Comparison of ENCODE assay signal across 18 mouse cellular contexts in the genomic region with DNA sequence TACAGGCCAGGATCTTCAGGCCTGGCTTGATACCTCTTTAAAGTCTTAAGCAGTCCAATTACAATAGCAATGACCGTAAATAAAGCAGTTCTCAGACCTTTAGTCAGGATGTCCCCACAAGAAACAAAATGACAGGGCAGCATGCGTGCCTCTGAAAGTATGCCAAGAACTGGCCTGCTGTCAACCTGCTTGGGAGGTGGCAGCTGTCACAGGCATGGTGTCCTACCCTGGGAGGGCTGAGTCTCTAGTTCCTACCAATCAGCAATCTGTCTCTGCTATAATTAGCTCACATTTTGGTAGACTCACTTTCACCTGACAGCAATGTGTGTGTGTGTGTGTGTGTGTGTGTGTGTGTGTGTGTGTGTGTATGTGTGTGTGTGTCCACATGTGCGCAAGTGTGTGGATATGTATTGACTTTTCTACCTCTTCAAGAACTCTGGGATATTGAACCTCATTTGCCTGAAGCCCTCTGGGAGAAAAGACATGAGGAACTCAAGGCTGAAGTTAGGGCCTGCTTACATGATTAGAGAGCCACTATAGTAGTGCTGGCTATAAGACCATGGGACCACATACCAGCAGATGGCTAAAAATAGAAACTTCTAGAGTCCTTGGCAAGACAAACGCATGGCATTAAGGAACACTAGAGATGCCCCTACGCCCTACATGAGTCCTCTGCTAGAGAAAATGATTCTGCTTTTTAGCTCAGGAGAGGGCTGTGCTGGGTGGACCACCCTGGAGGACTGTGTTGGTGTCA. TPM values are rescaled to one million over a fixed set of nuclear protein-coding genes. Genes with fewer than 3 reads are reported as not detected.
DNase-seq lines count a peak whose midpoint lies in the region; ATAC-seq and TF ChIP-seq lines count a peak whose summit lies in the region.
"Had no signal": no experiment of that assay in that cellular context is flagged by ENCODE, and none has a peak within 500 bp of the region (broad histone marks: within the 10 kb centered on the region; RNA-seq: fewer than 3 reads in every experiment).

No protein-coding gene starts in this region.

- no peak for TF ChIP-seq POLR2A in liver, adult 2 months (IDR thresholded peaks at IDR 0.05; ENCODE audit: extremely low read depth, insufficient read depth, low read length)
- TF ChIP-seq POLR2A in cerebellum, adult 2 months (IDR thresholded peaks at IDR 0.05; ENCODE audit: borderline replicate concordance, insufficient read depth, low read length) = no peak

- H3K27ac ChIP-seq in liver, adult 2 months (replicated peaks; ENCODE audit: insufficient read depth, low read depth, low read length) = no peak overlapping the region
- no peak overlapping the region for H3K27ac ChIP-seq in liver, embryonic 11.5 days (ENCODE audit: low read depth, low read length)
- peak overlapping the region; percentile 62 for H3K27ac ChIP-seq in cerebellum, adult 2 months (ENCODE audit: insufficient read depth, low read length)
- H3K27ac ChIP-seq in lung, postnatal 0 days (ENCODE audit: low read length) = no peak overlapping the region
- H3K27ac ChIP-seq: kidney, postnatal 0 days had no signal

- no peak overlapping the region for H3K9ac ChIP-seq in liver, adult 2 months (ENCODE audit: low read depth, low read length)
- H3K9ac ChIP-seq in liver, embryonic 11.5 days (ENCODE audit: low read depth, low read length) = no peak overlapping the region
- H3K9ac ChIP-seq in lung, postnatal 0 days (replicated peaks; ENCODE audit: low read depth) = no peak overlapping the region
- H3K9ac ChIP-seq: embryonic facial prominence, embryonic 13.5 days; hindbrain, embryonic 13.5 days; limb, embryonic 13.5 days had no signal

- intact Hi-C loops in gastrocnemius, postnatal 14 days (cut with DNase I; ENCODE audit: low total_unique reads) = no loop called here
- intact Hi-C loops in heart, postnatal 14 days (cut with DNase I) = no loop called here

- 64% methylated on average over 5 of the region's 5 CpGs for WGBS in liver, adult 2 months
- 90% methylated on average over 5 of the region's 5 CpGs for WGBS in liver, embryonic 11.5 days
- 30% methylated on average over 5 of the region's 5 CpGs for WGBS in cerebellum, adult 2 months
- 59% methylated on average over 5 of the region's 5 CpGs for WGBS in lung, postnatal 0 days

- TF ChIP-seq CTCF in liver, adult 2 months (IDR thresholded peaks at IDR 0.05; ENCODE audit: low read depth, low read length) = no peak
- TF ChIP-seq CTCF in cerebellum, adult 2 months (IDR thresholded peaks at IDR 0.05; ENCODE audit: borderline replicate concordance, insufficient read depth, low read depth, low read length) = no peak
- no peak for TF ChIP-seq CTCF in lung, postnatal 0 days (IDR thresholded peaks at IDR 0.05)

- H3K9me3 ChIP-seq in liver, embryonic 11.5 days (ENCODE audit: control insufficient read depth, low read length) = no peaks in the 10 kb centered on the region
- H3K9me3 ChIP-seq in lung, postnatal 0 days (ENCODE audit: low read length) = no peaks in the 10 kb centered on the region
- H3K9me3 ChIP-seq: embryonic facial prominence, embryonic 13.5 days; hindbrain, embryonic 13.5 days; limb, embryonic 13.5 days had no signal

- TF ChIP-seq EP300 in lung, postnatal 0 days (IDR thresholded peaks at IDR 0.05) = no peak

- no peak overlapping the region for H3K4me3 ChIP-seq in liver, adult 2 months (ENCODE audit: insufficient read depth, low read depth, low read length)
- no peak overlapping the region for H3K4me3 ChIP-seq in liver, embryonic 11.5 days (ENCODE audit: low read depth, low read length)
- no peak overlapping the region for H3K4me3 ChIP-seq in cerebellum, adult 2 months (replicated peaks; ENCODE audit: insufficient read depth, low read depth, low read length)
- H3K4me3 ChIP-seq in lung, postnatal 0 days (ENCODE audit: low read depth, low read length) = no peak overlapping the region
- H3K4me3 ChIP-seq: embryonic facial prominence, embryonic 13.5 days; hindbrain, embryonic 13.5 days; limb, embryonic 13.5 days had no signal

- no peaks in the 10 kb centered on the region for H3K79me2 ChIP-seq in liver, adult 2 months (ENCODE audit: control insufficient read depth, insufficient read depth, low read length)

- peaks cover 4% of the 10 kb centered on the region for H3K4me1 ChIP-seq in liver, adult 2 months (ENCODE audit: control insufficient read depth, insufficient read depth, low read length)
- H3K4me1 ChIP-seq in liver, embryonic 11.5 days (replicated peaks; ENCODE audit: control insufficient read depth, insufficient read depth, low read length) = peaks cover 20% of the 10 kb centered on the region
- peaks cover 36% of the 10 kb centered on the region for H3K4me1 ChIP-seq in cerebellum, adult 2 months (ENCODE audit: control insufficient read depth, insufficient read depth, low read length)
- no peaks in the 10 kb centered on the region for H3K4me1 ChIP-seq in lung, postnatal 0 days (ENCODE audit: insufficient read depth, low read depth, low read length)

- no peak overlapping the region for H3K4me2 ChIP-seq in liver, embryonic 11.5 days
- H3K4me2 ChIP-seq in lung, postnatal 0 days (replicated peaks; ENCODE audit: low read depth, low read length) = no peak overlapping the region
- H3K4me2 ChIP-seq: hindbrain, embryonic 13.5 days had no signal

- ATAC-seq in liver, embryonic 11.5 days (replicated peaks; ENCODE audit: low FRiP score) = no peak
- no peak for ATAC-seq in frontal cortex, adult (ENCODE audit: low TSS enrichment)
- ATAC-seq in lung, postnatal 0 days = no peak
- ATAC-seq: CD4-positive, CD25-positive, alpha-beta regulatory T cell, adult 4 months; forebrain, embryonic 14.5 days had no signal

- H3K27me3 ChIP-seq in liver, adult 2 months (ENCODE audit: control insufficient read depth, insufficient read depth, low read length) = no peaks in the 10 kb centered on the region
- no peaks in the 10 kb centered on the region for H3K27me3 ChIP-seq in liver, embryonic 11.5 days (replicated peaks; ENCODE audit: control insufficient read depth, insufficient read depth, low read length)
- no peaks in the 10 kb centered on the region for H3K27me3 ChIP-seq in cerebellum, adult 2 months (ENCODE audit: control insufficient read depth, insufficient read depth, low read length)
- H3K27me3 ChIP-seq in lung, postnatal 0 days (replicated peaks; ENCODE audit: insufficient read depth, low read length) = no peaks in the 10 kb centered on the region
- H3K27me3 ChIP-seq: embryonic facial prominence, embryonic 13.5 days; hindbrain, embryonic 13.5 days; limb, embryonic 13.5 days had no signal

- DNase-seq in liver, adult 2 months (ENCODE audit: extremely low read depth, low read depth, low spot score) = peak; percentile 51
- no peak for DNase-seq in liver, embryonic 11.5 days (ENCODE audit: low spot score)
- DNase-seq in cerebellum, adult 2 months = peak; percentile 84 to 90
- peak; percentile 74 for DNase-seq in gastrocnemius, postnatal 14 days
- peak; percentile 45 to 70 for DNase-seq in heart, postnatal 14 days
- DNase-seq in lung, postnatal 0 days (ENCODE audit: low spot score) = no peak
- no peak for DNase-seq in yolk sac, embryonic 10.5 days (ENCODE audit: low spot score)
- DNase-seq: lung, postnatal 36 days; spleen, adult 18-20 months had no signal

- no peaks in the 10 kb centered on the region for H3K36me3 ChIP-seq in liver, adult 2 months (ENCODE audit: control insufficient read depth, insufficient read depth, low read length)
- no peaks in the 10 kb centered on the region for H3K36me3 ChIP-seq in liver, embryonic 11.5 days (ENCODE audit: control insufficient read depth, insufficient read depth, low read length)
- no peaks in the 10 kb centered on the region for H3K36me3 ChIP-seq in lung, postnatal 0 days (ENCODE audit: insufficient read depth, low read length)
- H3K36me3 ChIP-seq: embryonic facial prominence, embryonic 13.5 days; hindbrain, embryonic 13.5 days; limb, embryonic 13.5 days had no signal

RNA-seq across cellular contexts. Expression of a gene that starts 16.4 kb away (rescaled TPM):
- under 0.01 TPM in 1 of 2 replicates, not detected in the other for total RNA-seq in liver, adult 2 months (2014; rRNA removed)
- polyA plus RNA-seq in liver, adult 2 months (2012; rRNA removed) = 0.04 TPM in 1 of 2 replicates, not detected in the other
- 0.36 and 0.38 TPM in 2 replicates for polyA plus RNA-seq in liver, embryonic 11.5 days (2014; fragmentation: Nextera tagmentation; extraction: Ambion mirVana)
- 0.75 and 1.8 TPM in 2 replicates for polyA plus RNA-seq in cerebellum, adult 2 months (2012; rRNA removed)
- total RNA-seq in gastrocnemius, postnatal 14 days (2021) = 1 to 10 TPM; 2.7 to 2.9 TPM
- 1 to 10 TPM; 1.5 to 1.8 TPM for total RNA-seq in heart, postnatal 14 days (2021)
- polyA plus RNA-seq in lung, postnatal 0 days (2015; fragmentation: Nextera tagmentation; extraction: Ambion mirVana) = 0.46 and 0.60 TPM in 2 replicates

RNA-seq across cellular contexts. Expression of a gene that starts 18.1 kb away (rescaled TPM):
- total RNA-seq in liver, adult 2 months (2014; rRNA removed) = 39.9 and 50.1 TPM in 2 replicates
- polyA plus RNA-seq in liver, adult 2 months (2012; rRNA removed) = 47.1 and 72.2 TPM in 2 replicates
- 18.4 and 18.6 TPM in 2 replicates for polyA plus RNA-seq in liver, embryonic 11.5 days (2014; fragmentation: Nextera tagmentation; extraction: Ambion mirVana)
- 55.9 and 56.0 TPM in 2 replicates for polyA plus RNA-seq in cerebellum, adult 2 months (2012; rRNA removed)
- 100 to 1,000 TPM; 133 to 139 TPM for total RNA-seq in gastrocnemius, postnatal 14 days (2021)
- 10 to 100 TPM; 64.1 to 67.6 TPM for total RNA-seq in heart, postnatal 14 days (2021)
- 43.9 and 46.0 TPM in 2 replicates for polyA plus RNA-seq in lung, postnatal 0 days (2015; fragmentation: Nextera tagmentation; extraction: Ambion mirVana)

RNA-seq across cellular contexts. Expression of a gene that starts 52.3 kb away (rescaled TPM):
- total RNA-seq in liver, adult 2 months (2014; rRNA removed) = 0.67 TPM in 1 of 2 replicates, not detected in the other
- 0.16 and 0.49 TPM in 2 replicates for polyA plus RNA-seq in liver, adult 2 months (2012; rRNA removed)
- polyA plus RNA-seq in liver, embryonic 11.5 days (2014; fragmentation: Nextera tagmentation; extraction: Ambion mirVana) = 0.40 TPM in 1 of 2 replicates, not detected in the other
- not detected in 2 replicates for polyA plus RNA-seq in cerebellum, adult 2 months (2012; rRNA removed)
- total RNA-seq in gastrocnemius, postnatal 14 days (2021) = not detected
- not detected for total RNA-seq in heart, postnatal 14 days (2021)
- not detected in 2 replicates for polyA plus RNA-seq in lung, postnatal 0 days (2015; fragmentation: Nextera tagmentation; extraction: Ambion mirVana)
- total RNA-seq: adrenal gland, adult 2 months; layer of hippocampus, postnatal 14 days had no signal
- polyA plus RNA-seq: adrenal gland, adult 2 months; forebrain, embryonic 14.5 days had no signal

Comparison
In these comparisons a context has a peak if more than half of its experiments do, and no peak if none do; other contexts are left out.
1. DNase-seq: peak in liver, adult 2 months (single experiment), cerebellum, adult 2 months (2 of 2), gastrocnemius, postnatal 14 days (single experiment) and heart, postnatal 14 days (2 of 2); none in liver, embryonic 11.5 days (single experiment), lung, postnatal 0 days (single experiment) and yolk sac, embryonic 10.5 days (single experiment).